Mouse (Mus musculus) liver, postnatal 0 days (tissue): ENCODE results near the gene Cfap74. TPM values are rescaled to one million over a fixed set of nuclear protein-coding genes. Genes with fewer than 3 reads are reported as not detected.
A peak's percentile ranks its signal among the peaks of the same experiment; 100 is the strongest.

Source experiments
- ATAC-seq: fragments of 200-750 bp; cut with Nextera tagmentation; 2 replicates; pipeline ENCODE4 v1.8.0; 2017; ENCODE audit warnings: mild to moderate bottlenecking, moderate library complexity
- DNase-seq: peaks from one replicate; pipeline ENCODE4 v3.0.0-alpha.2; 2016
- H3K27ac ChIP-seq: fragments of 300-500 bp; sonication (generic); 2 replicates; pipeline ENCODE4 v1.5.1; 2014; ENCODE audit warnings: antibody characterized with exemption, moderate library complexity, mild to moderate bottlenecking, low read depth
- H3K27me3 ChIP-seq: fragments of 300-500 bp; sonication (generic); 2 replicates; pipeline ENCODE4 v1.6.1; 2014; ENCODE audit warnings: low read length, control low read depth, mixed read lengths; ENCODE audit not compliant: insufficient read depth
- H3K36me3 ChIP-seq: fragments of 300-500 bp; sonication (generic); replicated peaks from 2 replicates; pipeline ENCODE4 v1.6.1; 2014; ENCODE audit warnings: mild to moderate bottlenecking, control low read depth, low read length, moderate library complexity, mixed read lengths; ENCODE audit not compliant: insufficient read depth
- H3K4me1 ChIP-seq: fragments of 300-500 bp; sonication (generic); 2 replicates; pipeline ENCODE4 v1.6.1; 2014; ENCODE audit warnings: antibody characterized with exemption, mild to moderate bottlenecking, control low read depth; ENCODE audit not compliant: insufficient read depth
- H3K4me2 ChIP-seq: fragments of 300-500 bp; sonication (generic); 2 replicates; pipeline ENCODE4 v1.6.1; 2014; ENCODE audit warnings: low read depth, mild to moderate bottlenecking, low read length, moderate library complexity, mixed read lengths
- H3K4me3 ChIP-seq: fragments of 300-500 bp; sonication (generic); 2 replicates; pipeline ENCODE4 v1.5.1; 2014; ENCODE audit warnings: low read depth, low read length
- H3K9ac ChIP-seq: fragments of 300-500 bp; sonication (generic); replicated peaks from 2 replicates; pipeline ENCODE4 v1.6.1; 2014; ENCODE audit warnings: mild to moderate bottlenecking, moderate library complexity
- H3K9me3 ChIP-seq: fragments of 300-500 bp; sonication (generic); 2 replicates; pipeline ENCODE4 v1.6.1; 2016; ENCODE audit warnings: mild to moderate bottlenecking, control low read depth, low read length, mixed read lengths
- CTCF ChIP-seq: sonication (generic); IDR thresholded peaks from 2 replicates; pipeline ENCODE4 v1.5.1; 2016; ENCODE audit warnings: antibody characterized with exemption, low read depth
- EP300 ChIP-seq: IDR thresholded peaks from 2 replicates; pipeline ENCODE4 v1.6.1; 2016; ENCODE audit warnings: antibody characterized with exemption, low read depth, mild to moderate bottlenecking
- WGBS: fragments of 180-500 bp; shearing (Covaris S2); extraction: QIAGEN DNeasy Blood & Tissue Kit; methylation state at CpG from one replicate; pipeline ENCODE4 v1.1.7; 2014; ENCODE audit not compliant: insufficient replicate concordance; 5-methylcytosine and 5-hydroxymethylcytosine counted together
- polyA plus RNA-seq: library from polyadenylated mRNA; unstranded; fragments of >200 nt; fragmentation: Nextera tagmentation; extraction: Ambion mirVana; gene quantifications from 2 replicates; pipeline ENCODE4 v1.2.1, GENCODE M21; 2015

Cfap74 gene
- polyA plus RNA-seq, 1 experiment from 2014 or later, result 0.07 TPM

DNA sequence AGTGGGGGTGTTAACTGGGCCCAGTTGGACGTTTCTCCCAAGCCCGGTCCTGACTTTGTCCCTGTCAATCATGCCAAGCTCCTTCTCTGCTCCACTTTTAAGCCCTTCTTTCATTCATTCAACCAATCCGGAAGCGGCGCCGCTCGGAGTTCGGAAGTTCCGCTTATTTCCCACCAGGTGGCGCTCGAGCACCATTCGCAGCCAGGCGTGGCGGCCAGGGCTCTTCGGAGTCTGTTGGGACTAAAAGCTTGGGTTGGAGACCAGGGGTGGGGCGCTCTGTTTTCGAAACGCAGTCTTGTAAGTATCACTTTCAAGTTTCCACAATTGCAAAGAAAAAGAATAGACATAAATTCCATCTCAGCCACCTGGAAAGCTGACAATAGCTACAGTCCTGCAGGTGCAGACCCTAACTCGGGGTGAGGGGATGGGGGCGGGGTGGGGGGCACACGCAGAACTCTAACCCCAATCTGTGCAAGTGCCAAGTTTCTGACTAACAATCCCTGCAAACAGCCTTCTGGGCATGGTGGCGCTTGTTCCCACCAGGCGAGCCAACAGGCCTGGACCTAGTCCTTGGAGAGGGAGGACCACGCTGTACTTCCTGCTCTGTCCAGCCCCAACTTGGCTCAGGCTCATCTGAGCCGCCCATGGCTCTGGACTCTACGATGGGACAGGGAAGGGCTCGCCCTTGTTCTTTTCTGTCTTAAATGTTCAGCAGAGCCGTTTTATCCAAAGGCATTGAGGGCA, 72.6 kb downstream of the Cfap74 start:
- 19% methylated on average over 28 of the region's 28 CpGs for WGBS
- no peaks in the 10 kb centered on the region for H3K36me3 ChIP-seq
- DNase-seq (peak; percentile 89), ATAC-seq (peak; percentile 79)
- H3K27me3 ChIP-seq, result no peaks in the 10 kb centered on the region
- TF ChIP-seq EP300, result no peak
- TF ChIP-seq CTCF, result peak; percentile 99
- H3K4me1 ChIP-seq, result peaks cover 4% of the 10 kb centered on the region; the same call in 1 of the 2 replicates
- H3K4me3 ChIP-seq, result peak overlapping the region; percentile 27; the same call in 1 of the 2 replicates
- H3K9me3 ChIP-seq, result no peaks in the 10 kb centered on the region
- H3K4me2 ChIP-seq, result peak overlapping the region; percentile 61
- no peak overlapping the region for H3K9ac ChIP-seq
- 0 out of 2 replicates have a peak overlapping the region, but pooled peaks have one; percentile 35 for H3K27ac ChIP-seq

DNA sequence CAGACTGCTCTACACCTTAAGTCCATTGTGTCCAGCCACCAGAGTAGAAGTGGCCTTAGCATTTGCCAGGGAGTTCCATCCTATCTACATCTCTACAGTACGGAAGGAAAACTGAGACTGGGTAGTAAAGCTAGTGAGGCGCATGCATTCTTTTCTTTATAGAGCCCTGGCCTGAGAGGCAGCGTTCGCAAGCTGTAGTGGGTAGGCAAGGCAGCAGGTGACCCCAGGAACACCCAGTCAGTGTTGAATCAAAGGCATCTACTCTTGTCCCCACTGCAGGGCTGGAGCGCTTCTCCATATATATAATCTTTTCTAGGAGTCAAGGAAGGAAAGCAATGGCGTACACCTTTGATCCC, 73.1 kb downstream of the Cfap74 start:
- H3K4me1 ChIP-seq, result peaks cover 10% of the 10 kb centered on the region
- H3K4me3 ChIP-seq, result no peak overlapping the region
- TF ChIP-seq CTCF (no peak), EP300 (no peak)
- no peak for ATAC-seq
- 0 out of 2 replicates have a peak overlapping the region, but pooled peaks have one; percentile 35 for H3K27ac ChIP-seq
- H3K27me3 ChIP-seq, result no peaks in the 10 kb centered on the region
- H3K9me3 ChIP-seq, result no peaks in the 10 kb centered on the region
- H3K4me2 ChIP-seq, result peak overlapping the region; percentile 61
- 78% methylated on average over 6 of the region's 6 CpGs for WGBS
- DNase-seq, result no peak
- no peak overlapping the region for H3K9ac ChIP-seq
- H3K36me3 ChIP-seq, result no peaks in the 10 kb centered on the region

DNA sequence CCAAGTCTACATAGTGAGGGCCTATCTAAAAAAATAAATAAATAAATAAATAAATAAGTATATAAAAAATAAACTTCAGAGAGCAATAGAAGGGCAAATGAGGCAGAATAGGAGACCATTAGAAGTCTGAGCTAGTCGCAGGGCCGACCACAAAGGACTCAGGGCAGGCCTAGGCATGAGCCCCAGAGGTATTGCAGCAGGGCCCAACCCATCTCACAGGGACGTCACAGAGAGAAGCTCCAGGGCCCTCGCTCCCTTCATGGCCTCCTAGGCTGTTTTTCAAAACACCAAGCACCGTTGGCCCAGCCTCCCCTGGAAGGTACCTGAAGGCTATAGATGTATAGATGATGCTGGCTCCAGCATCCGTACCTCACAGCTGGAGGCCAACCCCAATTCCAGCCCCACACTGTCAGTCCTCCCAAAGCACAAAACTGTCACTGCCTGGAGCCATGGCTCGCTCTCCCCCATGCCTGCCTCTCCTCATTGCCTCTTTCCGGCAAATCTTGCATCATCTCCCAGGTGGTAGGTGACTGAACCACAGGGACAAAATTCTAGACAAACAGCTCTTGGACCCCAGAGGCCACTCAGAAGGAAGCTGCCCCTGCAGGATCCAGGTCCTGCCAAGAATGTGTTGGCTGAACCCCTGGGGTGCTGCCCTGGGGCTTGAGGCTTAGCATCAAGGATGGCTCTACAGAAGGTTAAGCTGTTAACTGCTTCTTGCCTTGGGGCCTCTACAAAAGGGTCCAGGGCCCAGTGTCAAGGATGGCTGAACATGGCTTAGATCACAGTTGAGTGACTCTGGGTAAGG, 73.9 kb downstream of the Cfap74 start:
- DNase-seq (no peak), ATAC-seq (no peak)
- Histone ChIP-seq H3K27ac (no peak overlapping the region), H3K9ac (no peak overlapping the region), H3K4me2 (no peak overlapping the region), H3K36me3 (no peaks in the 10 kb centered on the region), H3K4me3 (no peak overlapping the region), H3K9me3 (no peaks in the 10 kb centered on the region), H3K27me3 (no peaks in the 10 kb centered on the region), H3K4me1 (peaks cover 17% of the 10 kb centered on the region)
- 79% methylated on average over 8 of the region's 8 CpGs for WGBS
- TF ChIP-seq CTCF, result no peak
- TF ChIP-seq EP300, result no peak

DNA sequence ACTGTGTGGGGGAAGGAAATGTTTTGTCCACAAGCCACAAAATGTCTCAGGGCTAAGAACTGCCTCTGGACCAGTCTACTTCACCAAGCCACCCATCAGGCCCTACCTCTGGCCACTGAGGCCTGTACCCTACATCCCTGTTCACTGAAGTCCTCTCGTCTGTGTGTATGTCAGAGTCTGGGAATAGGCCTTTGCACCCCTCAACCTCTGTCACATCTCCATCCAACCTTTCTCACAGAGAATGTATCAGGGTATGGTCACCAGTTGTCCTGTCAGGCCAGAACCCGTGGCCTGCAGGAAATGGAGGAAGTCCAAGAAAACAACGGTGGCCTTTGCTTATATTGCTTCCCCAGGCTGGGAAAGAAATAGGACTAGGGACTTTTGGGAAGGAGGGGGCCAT, 76.5 kb downstream of the Cfap74 start:
- Histone ChIP-seq H3K4me3 (no peak overlapping the region), H3K4me2 (no peak overlapping the region), H3K27me3 (no peaks in the 10 kb centered on the region), H3K9me3 (no peaks in the 10 kb centered on the region), H3K27ac (no peak overlapping the region), H3K36me3 (no peaks in the 10 kb centered on the region), H3K9ac (no peak overlapping the region), H3K4me1 (peaks cover 43% of the 10 kb centered on the region)
- DNase-seq (no peak), ATAC-seq (no peak)
- TF ChIP-seq EP300, result no peak
- no peak for TF ChIP-seq CTCF
- WGBS, result 47% methylated on average over 3 of the region's 3 CpGs

DNA sequence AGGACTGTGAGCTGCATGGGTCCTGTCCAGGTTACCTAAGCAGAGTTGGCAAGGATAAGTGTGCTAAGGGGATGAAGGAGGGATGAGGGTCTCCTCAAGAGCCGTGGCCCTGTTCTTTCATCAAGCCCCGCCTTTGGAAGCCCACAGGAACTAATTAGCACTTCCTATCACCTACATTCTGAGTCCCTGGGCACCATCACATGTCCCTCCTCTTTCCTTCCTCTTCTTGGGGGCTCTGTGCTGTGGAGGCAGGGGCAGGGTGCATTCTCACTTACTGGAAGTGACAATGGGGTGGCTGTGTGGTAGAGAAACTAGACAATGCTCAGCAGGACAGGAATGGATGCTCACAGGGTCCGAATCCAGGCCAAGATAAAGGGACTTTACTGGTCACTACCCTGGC, 78.8 kb downstream of the Cfap74 start:
- H3K9ac ChIP-seq, result no peak overlapping the region
- peaks cover 44% of the 10 kb centered on the region for H3K4me1 ChIP-seq
- DNase-seq, result no peak
- ATAC-seq, result no peak
- WGBS, result 27% methylated on average over 3 of the region's 3 CpGs
- no peaks in the 10 kb centered on the region for H3K27me3 ChIP-seq
- no peaks in the 10 kb centered on the region for H3K9me3 ChIP-seq
- H3K4me2 ChIP-seq, result peak overlapping the region; percentile 64
- H3K36me3 ChIP-seq, result no peaks in the 10 kb centered on the region
- H3K4me3 ChIP-seq, result no peak overlapping the region
- peak overlapping the region; percentile 86 for H3K27ac ChIP-seq
- no peak for TF ChIP-seq CTCF
- no peak for TF ChIP-seq EP300

- H3K4me1 ChIP-seq, result peaks cover 47% of the 10 kb centered on the region
- H3K36me3 ChIP-seq, result no peaks in the 10 kb centered on the region
- peak; percentile 78 for DNase-seq
- peak; percentile 51 for ATAC-seq
- no peaks in the 10 kb centered on the region for H3K27me3 ChIP-seq
- TF ChIP-seq CTCF, result no peak
- TF ChIP-seq EP300, result peak; percentile 56; the same call in 1 of the 2 replicates
- 29% methylated on average over 8 of the region's 8 CpGs for WGBS
- H3K4me3 ChIP-seq, result no peak overlapping the region
- peak overlapping the region; percentile 86 for H3K27ac ChIP-seq
- H3K9ac ChIP-seq, result peak overlapping the region; percentile 42; the same call in 1 of the 2 replicates
- H3K9me3 ChIP-seq, result no peaks in the 10 kb centered on the region
- H3K4me2 ChIP-seq, result peak overlapping the region; percentile 64
Observed at GRCm38 (mm10) chr4:155488232-155489025, 79.4 kb downstream of the Cfap74 start.
